Mouse (Mus musculus) kidney, embryonic 15.5 days (tissue): ENCODE results near the gene Jph2. TPM values are rescaled to one million over a fixed set of nuclear protein-coding genes. Genes with fewer than 3 reads are reported as not detected.
A peak's percentile ranks its signal among the peaks of the same experiment; 100 is the strongest.

ENCODE experiments used
- ATAC-seq: fragments of 200-750 bp; cut with Nextera tagmentation; replicated peaks from 2 replicates; pipeline ENCODE4 v1.8.0; 2017; ENCODE audit warnings: moderate TSS enrichment; ENCODE audit not compliant: low FRiP score
- H3K27ac ChIP-seq: fragments of 300-500 bp; sonication (generic); 2 replicates; pipeline ENCODE4 v1.5.1; 2015; ENCODE audit warnings: mild to moderate bottlenecking, inconsistent platforms
- H3K27me3 ChIP-seq: fragments of 300-500 bp; sonication (generic); 2 replicates; pipeline ENCODE4 v1.6.1; 2015; ENCODE audit warnings: inconsistent platforms
- H3K36me3 ChIP-seq: fragments of 300-500 bp; sonication (generic); 2 replicates; pipeline ENCODE4 v1.6.1; 2015; ENCODE audit warnings: inconsistent platforms
- H3K4me1 ChIP-seq: fragments of 300-500 bp; sonication (generic); 2 replicates; pipeline ENCODE4 v1.6.1; 2015; ENCODE audit warnings: inconsistent platforms
- H3K4me2 ChIP-seq: fragments of 300-500 bp; sonication (generic); 2 replicates; pipeline ENCODE4 v1.6.1; 2015; ENCODE audit warnings: moderate library complexity, mild to moderate bottlenecking, inconsistent platforms
- H3K4me3 ChIP-seq: fragments of 300-500 bp; sonication (generic); replicated peaks from 2 replicates; pipeline ENCODE4 v1.5.1; 2015; ENCODE audit warnings: mild to moderate bottlenecking, inconsistent platforms
- H3K9ac ChIP-seq: fragments of 300-500 bp; sonication (generic); 2 replicates; pipeline ENCODE4 v1.6.1; 2015; ENCODE audit warnings: mild to moderate bottlenecking, inconsistent platforms
- H3K9me3 ChIP-seq: fragments of 300-500 bp; sonication (generic); replicated peaks from 2 replicates; pipeline ENCODE4 v1.6.1; 2016; ENCODE audit warnings: inconsistent platforms
- WGBS: fragments of 180-500 bp; shearing (Covaris S2); methylation state at CpG from one replicate; pipeline ENCODE4 v1.1.7; 2015; ENCODE audit warnings: mixed read lengths; 5-methylcytosine and 5-hydroxymethylcytosine counted together
- polyA plus RNA-seq: library from polyadenylated mRNA; unstranded; fragments of >200 nt; fragmentation: Nextera tagmentation; extraction: Ambion mirVana; gene quantifications from 2 replicates; pipeline ENCODE4 v1.2.1, GENCODE M21; 2015

Jph2 gene
- polyA plus RNA-seq, 1 experiment from 2014 or later: 4.2 TPM

GRCm38 (mm10) chr2:163355666-163356065 is 42.1 kb downstream of the Jph2 start:
- no peak for ATAC-seq
- no peaks in the 10 kb centered on the region for H3K27me3 ChIP-seq
- no peak overlapping the region for H3K27ac ChIP-seq
- H3K36me3 ChIP-seq: no peaks in the 10 kb centered on the region
- no peak overlapping the region for H3K4me3 ChIP-seq
- H3K4me1 ChIP-seq: peaks cover 4% of the 10 kb centered on the region; the same call in 1 of the 2 replicates
- WGBS: 77% methylated on average over 8 of the region's 8 CpGs
- H3K9ac ChIP-seq: no peak overlapping the region
- no peak overlapping the region for H3K4me2 ChIP-seq
- H3K9me3 ChIP-seq: no peaks in the 10 kb centered on the region

- no peaks in the 10 kb centered on the region for H3K9me3 ChIP-seq
- no peaks in the 10 kb centered on the region for H3K27me3 ChIP-seq
- H3K4me1 ChIP-seq: peaks cover 4% of the 10 kb centered on the region; the same call in 1 of the 2 replicates
- no peak overlapping the region for H3K4me3 ChIP-seq
- no peak overlapping the region for H3K4me2 ChIP-seq
- WGBS: 16% methylated on average over 7 of the region's 7 CpGs
- H3K9ac ChIP-seq: no peak overlapping the region
- H3K27ac ChIP-seq: no peak overlapping the region
- H3K36me3 ChIP-seq: no peaks in the 10 kb centered on the region
- ATAC-seq: 0 out of 2 replicates have a peak, but pooled peaks have one; percentile 59
Measured at GRCm38 (mm10) chr2:163353731-163354130, 44.1 kb downstream of the Jph2 start.

GRCm38 (mm10) chr2:163350443-163350842 is 47.4 kb downstream of the Jph2 start:
- no peaks in the 10 kb centered on the region for H3K9me3 ChIP-seq
- WGBS: 56% methylated on average over 5 of the region's 5 CpGs
- H3K36me3 ChIP-seq: no peaks in the 10 kb centered on the region
- H3K4me1 ChIP-seq: peaks cover 4% of the 10 kb centered on the region; the same call in 1 of the 2 replicates
- no peak for ATAC-seq
- no peak overlapping the region for H3K4me3 ChIP-seq
- no peak overlapping the region for H3K9ac ChIP-seq
- no peaks in the 10 kb centered on the region for H3K27me3 ChIP-seq
- H3K4me2 ChIP-seq: no peak overlapping the region
- no peak overlapping the region for H3K27ac ChIP-seq

DNA sequence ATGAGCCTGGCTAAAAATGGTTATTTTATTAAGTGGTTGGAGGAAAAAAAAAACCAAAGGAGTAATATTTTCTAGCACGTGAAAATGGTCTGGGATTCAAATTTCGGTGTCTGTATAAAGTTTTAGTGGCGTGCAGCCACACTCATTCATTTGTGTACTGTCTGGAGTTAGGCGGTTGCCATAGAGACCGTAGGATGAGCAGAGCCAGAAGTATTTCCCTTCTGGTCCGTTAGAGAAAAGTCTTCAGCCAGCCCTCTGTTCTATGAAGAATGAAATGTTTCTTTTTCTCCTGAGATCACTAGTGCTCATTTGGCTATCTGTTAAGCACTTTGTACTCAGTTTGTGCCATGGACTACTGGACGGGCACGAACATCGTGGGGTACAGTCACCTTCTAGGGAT is 48.4 kb downstream of the Jph2 start:
- H3K27ac ChIP-seq: no peak overlapping the region
- peaks cover 4% of the 10 kb centered on the region; the same call in 1 of the 2 replicates for H3K4me1 ChIP-seq
- WGBS: 69% methylated on average over 9 of the region's 9 CpGs
- H3K9me3 ChIP-seq: no peaks in the 10 kb centered on the region
- H3K9ac ChIP-seq: no peak overlapping the region
- H3K36me3 ChIP-seq: no peaks in the 10 kb centered on the region
- ATAC-seq: no peak
- H3K4me2 ChIP-seq: no peak overlapping the region
- no peaks in the 10 kb centered on the region for H3K27me3 ChIP-seq
- H3K4me3 ChIP-seq: no peak overlapping the region

DNA sequence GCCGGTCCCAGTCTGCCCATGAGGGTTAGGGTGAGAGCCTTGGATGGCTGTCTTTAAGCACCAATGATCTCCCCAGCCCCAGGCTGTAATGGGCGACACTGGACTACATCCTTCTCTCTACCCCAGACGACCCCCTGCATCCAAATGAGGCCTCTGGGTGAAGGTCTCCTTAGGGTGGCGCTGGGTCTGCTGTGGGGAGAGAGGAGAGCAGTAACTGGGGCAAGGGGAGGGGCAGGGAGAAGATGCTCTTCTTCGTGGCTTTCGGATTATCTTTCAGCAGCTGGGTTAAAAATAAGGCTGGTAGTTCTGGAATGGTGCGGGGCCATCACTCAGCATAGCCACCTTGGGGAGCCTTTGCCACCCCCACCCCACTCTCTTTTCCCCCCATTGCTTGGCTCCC is 49.1 kb downstream of the Jph2 start:
- H3K4me2 ChIP-seq: no peak overlapping the region
- 84% methylated on average over 7 of the region's 7 CpGs for whole genome bisulfite sequencing
- no peak overlapping the region for H3K27ac ChIP-seq
- H3K27me3 ChIP-seq: no peaks in the 10 kb centered on the region
- no peaks in the 10 kb centered on the region for H3K9me3 ChIP-seq
- H3K4me1 ChIP-seq: no peaks in the 10 kb centered on the region
- H3K36me3 ChIP-seq: no peaks in the 10 kb centered on the region
- no peak overlapping the region for H3K4me3 ChIP-seq
- ATAC-seq: no peak
- no peak overlapping the region for H3K9ac ChIP-seq

- no peak overlapping the region for H3K9ac ChIP-seq
- no peaks in the 10 kb centered on the region for H3K36me3 ChIP-seq
- H3K9me3 ChIP-seq: no peaks in the 10 kb centered on the region
- no peaks in the 10 kb centered on the region for H3K27me3 ChIP-seq
- 84% methylated on average over 8 of the region's 8 CpGs for WGBS
- H3K4me3 ChIP-seq: no peak overlapping the region
- H3K4me1 ChIP-seq: no peaks in the 10 kb centered on the region
- ATAC-seq: no peak
- no peak overlapping the region for H3K27ac ChIP-seq
- H3K4me2 ChIP-seq: no peak overlapping the region
Measured at GRCm38 (mm10) chr2:163347517-163348184, 50.1 kb downstream of the Jph2 start.

DNA sequence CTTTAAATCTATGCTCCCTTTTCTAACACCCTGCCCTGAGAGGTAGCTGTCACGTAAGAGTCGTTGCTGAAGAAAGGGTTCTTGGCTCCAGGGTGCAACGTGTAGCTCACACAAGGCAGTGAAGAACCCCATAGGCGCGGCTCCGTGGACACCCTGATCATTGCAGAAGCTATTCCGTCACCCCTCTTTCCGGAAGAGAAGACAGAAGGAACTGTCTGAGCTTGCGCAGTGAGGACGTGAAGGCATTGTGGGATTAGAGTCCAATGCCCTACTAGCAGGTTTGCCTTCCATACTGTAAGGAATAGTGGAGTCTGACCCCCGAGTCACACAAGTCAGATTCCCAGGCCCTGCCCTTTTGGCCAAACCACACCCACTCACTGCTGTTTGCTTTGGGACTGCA is 51.3 kb downstream of the Jph2 start:
- Histone ChIP-seq H3K4me3 (no peak overlapping the region), H3K4me2 (no peak overlapping the region), H3K27ac (no peak overlapping the region), H3K36me3 (no peaks in the 10 kb centered on the region), H3K4me1 (no peaks in the 10 kb centered on the region), H3K9ac (no peak overlapping the region), H3K9me3 (no peaks in the 10 kb centered on the region), H3K27me3 (peaks cover 4% of the 10 kb centered on the region)
- WGBS: 84% methylated on average over 11 of the region's 11 CpGs
- no peak for ATAC-seq

- Histone ChIP-seq H3K27ac (no peak overlapping the region), H3K9me3 (no peaks in the 10 kb centered on the region), H3K4me1 (no peaks in the 10 kb centered on the region), H3K27me3 (peaks cover 18% of the 10 kb centered on the region), H3K4me2 (no peak overlapping the region), H3K9ac (no peak overlapping the region), H3K4me3 (no peak overlapping the region), H3K36me3 (no peaks in the 10 kb centered on the region)
- ATAC-seq: no peak
- 62% methylated on average over 13 of the region's 13 CpGs for WGBS
Measured at GRCm38 (mm10) chr2:163344976-163345660, 52.7 kb downstream of the Jph2 start.

DNA sequence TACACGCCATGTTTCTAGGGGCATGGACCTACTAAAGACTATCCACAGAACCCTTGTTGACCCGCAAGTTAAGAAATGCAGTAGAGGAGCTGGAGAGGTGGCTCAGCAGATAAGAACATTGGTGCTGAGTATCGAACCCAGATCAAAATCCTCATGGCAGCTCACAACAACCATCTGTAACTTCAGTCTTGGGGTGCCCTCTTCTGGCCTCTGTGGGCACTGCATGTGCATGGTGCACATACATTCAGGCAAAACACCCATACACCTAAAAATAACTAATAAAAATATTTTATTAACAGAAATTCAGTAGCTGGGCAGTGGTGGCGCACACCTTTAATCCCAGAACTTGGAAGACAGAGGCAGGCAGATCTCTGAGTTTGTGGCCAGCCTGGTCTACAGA is 54.1 kb downstream of the Jph2 start:
- Histone ChIP-seq H3K9me3 (no peaks in the 10 kb centered on the region), H3K4me3 (no peak overlapping the region), H3K4me1 (peaks cover 12% of the 10 kb centered on the region), H3K27ac (no peak overlapping the region), H3K4me2 (no peak overlapping the region), H3K36me3 (no peaks in the 10 kb centered on the region), H3K9ac (no peak overlapping the region), H3K27me3 (peaks cover 32% of the 10 kb centered on the region)
- WGBS: 93% methylated on average over 4 of the region's 4 CpGs
- ATAC-seq: no peak

GRCm38 (mm10) chr2:163340263-163340662 is 57.5 kb downstream of the Jph2 start:
- H3K27ac ChIP-seq: no peak overlapping the region
- peaks cover 12% of the 10 kb centered on the region for H3K4me1 ChIP-seq
- H3K9me3 ChIP-seq: no peaks in the 10 kb centered on the region
- no peak overlapping the region for H3K9ac ChIP-seq
- H3K4me3 ChIP-seq: no peak overlapping the region
- H3K4me2 ChIP-seq: no peak overlapping the region
- no peak; the same call in 1 of the 2 replicates for ATAC-seq
- no peaks in the 10 kb centered on the region for H3K36me3 ChIP-seq
- H3K27me3 ChIP-seq: peaks cover 64% of the 10 kb centered on the region
- WGBS: 24% methylated on average over 9 of the region's 9 CpGs

DNA sequence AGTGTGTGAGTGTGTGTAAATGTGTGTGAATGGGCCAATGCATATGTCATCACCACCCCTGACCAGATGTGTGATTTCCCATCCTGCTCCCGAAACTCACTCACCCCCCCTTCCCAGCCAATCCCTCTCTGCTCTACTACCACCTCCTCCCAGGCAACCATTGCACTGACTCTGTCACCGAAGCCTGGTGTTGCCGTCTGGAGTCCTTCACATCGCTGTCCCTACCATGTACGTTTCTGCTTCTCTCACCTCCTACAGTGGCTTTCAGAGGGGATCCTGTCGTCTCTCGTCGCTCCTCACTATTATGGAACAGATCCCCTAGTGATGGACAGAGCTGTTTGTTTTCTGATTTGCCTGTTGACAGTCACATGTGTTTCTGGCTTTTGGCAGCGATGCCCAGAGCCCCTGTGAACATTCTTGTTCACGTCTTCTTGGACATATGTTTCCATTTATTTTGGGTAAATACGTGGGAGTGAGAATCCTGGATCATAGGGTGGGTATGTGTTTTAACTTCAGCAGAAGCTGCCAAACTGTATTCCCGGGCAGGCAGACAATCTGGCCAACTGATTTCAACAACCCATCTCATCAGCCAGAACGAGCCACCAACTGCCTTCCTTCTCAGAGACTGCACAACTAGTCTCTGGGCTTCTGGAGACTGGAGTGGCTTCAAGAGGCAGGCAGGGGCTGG is 65.3 kb downstream of the Jph2 start:
- Histone ChIP-seq H3K9ac (no peak overlapping the region), H3K27ac (no peak overlapping the region), H3K27me3 (peaks cover 44% of the 10 kb centered on the region), H3K4me2 (no peak overlapping the region), H3K4me1 (no peaks in the 10 kb centered on the region), H3K9me3 (no peaks in the 10 kb centered on the region), H3K36me3 (no peaks in the 10 kb centered on the region), H3K4me3 (no peak overlapping the region)
- ATAC-seq: no peak
- 74% methylated on average over 13 of the region's 13 CpGs for WGBS

DNA sequence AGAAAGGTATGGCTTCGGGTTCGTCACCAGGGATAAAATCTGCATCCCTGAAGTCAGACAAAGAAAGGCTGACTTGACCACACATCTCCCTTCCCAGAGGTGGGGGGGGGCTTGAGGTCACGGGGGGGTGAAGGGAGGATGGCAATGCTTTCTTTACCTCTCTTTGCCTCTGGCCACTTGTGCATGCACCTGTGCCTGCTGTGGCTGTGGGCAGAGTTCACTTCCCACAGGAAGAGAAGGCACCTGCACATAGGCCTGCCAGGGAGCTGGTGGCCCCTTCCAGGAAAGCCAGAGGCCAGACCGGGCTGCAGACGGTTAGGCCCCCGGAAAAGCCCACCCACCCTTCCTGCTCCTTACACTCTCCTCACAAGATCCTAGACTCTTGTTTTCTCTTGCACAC is 66.4 kb downstream of the Jph2 start:
- Histone ChIP-seq H3K4me2 (no peak overlapping the region), H3K27me3 (peaks cover 42% of the 10 kb centered on the region), H3K36me3 (no peaks in the 10 kb centered on the region), H3K4me3 (no peak overlapping the region), H3K4me1 (no peaks in the 10 kb centered on the region), H3K9me3 (no peaks in the 10 kb centered on the region), H3K27ac (no peak overlapping the region), H3K9ac (no peak overlapping the region)
- ATAC-seq: no peak
- 75% methylated on average over 6 of the region's 6 CpGs for WGBS
